Mouse (Mus musculus) mouse trophoblast stem cell (cell line): ENCODE results near the gene Dst.

Source experiments
- in situ Hi-C, 2 experiments: fragments of 300-500 bp; cut with MseI, MboI; formaldehyde crosslinking; loops; 2 replicates in 1 of 2; 3 replicates in 1 of 2; pipeline ENCODE4 v1.15.1; 2025

Dst gene

DNA sequence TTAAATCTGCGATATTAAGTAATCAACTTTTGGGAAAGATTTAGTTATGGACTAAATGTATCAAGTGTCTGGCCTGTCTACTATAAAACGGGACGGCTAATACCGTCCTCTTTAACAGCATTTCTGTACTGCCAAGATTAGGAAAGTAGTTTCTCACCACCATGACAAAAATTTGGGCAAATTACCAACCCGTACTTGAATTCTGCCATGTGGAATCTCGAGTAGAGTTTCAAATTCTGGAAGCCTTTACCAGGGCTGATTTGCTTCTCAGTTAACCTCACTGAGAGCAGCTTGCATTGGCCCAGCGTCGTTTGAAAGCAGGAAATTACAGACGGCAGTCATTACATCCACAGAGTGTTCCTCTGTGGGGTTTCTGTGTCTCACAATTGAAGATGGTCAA, 310.8 kb downstream of the Dst start:
- in situ Hi-C loops = loop anchor here in 1 of 2 experiments (5.0 kb wide), 1 partner anchor 194 kb away; no protein-coding TSS in a partner anchor

GRCm38 (mm10) chr1:34220094-34220601, 312.1 kb downstream of the Dst start:
- in situ Hi-C loops = loop anchor here in 1 of 2 experiments (5.0 kb wide), 1 partner anchor 187 kb away; no protein-coding TSS in a partner anchor

- in situ Hi-C loops = loop anchor here in 1 of 2 experiments (5.0 kb wide), 1 partner anchor 183 kb away; no protein-coding TSS in a partner anchor
Observed at GRCm38 (mm10) chr1:34223866-34224265, 315.8 kb downstream of the Dst start.

DNA sequence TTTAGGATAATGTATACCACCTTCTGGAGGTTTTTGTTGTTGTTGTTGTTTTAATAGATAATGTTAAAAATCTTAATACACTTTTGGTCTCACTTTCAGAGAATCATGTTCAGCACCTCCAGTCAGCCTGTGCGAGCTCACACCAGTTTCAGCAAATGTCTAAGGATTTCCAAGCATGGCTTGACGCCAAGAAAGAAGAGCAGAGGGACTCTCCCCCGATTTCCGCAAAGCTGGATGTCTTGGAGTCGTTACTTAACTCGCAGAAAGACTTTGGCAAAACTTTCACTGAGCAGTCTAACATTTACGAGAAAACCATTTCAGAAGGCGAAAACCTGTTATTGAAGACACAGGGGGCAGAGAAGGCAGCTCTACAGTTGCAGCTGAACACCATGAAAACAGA, 319.7 kb downstream of the Dst start:
- in situ Hi-C loops = no loop called here

DNA sequence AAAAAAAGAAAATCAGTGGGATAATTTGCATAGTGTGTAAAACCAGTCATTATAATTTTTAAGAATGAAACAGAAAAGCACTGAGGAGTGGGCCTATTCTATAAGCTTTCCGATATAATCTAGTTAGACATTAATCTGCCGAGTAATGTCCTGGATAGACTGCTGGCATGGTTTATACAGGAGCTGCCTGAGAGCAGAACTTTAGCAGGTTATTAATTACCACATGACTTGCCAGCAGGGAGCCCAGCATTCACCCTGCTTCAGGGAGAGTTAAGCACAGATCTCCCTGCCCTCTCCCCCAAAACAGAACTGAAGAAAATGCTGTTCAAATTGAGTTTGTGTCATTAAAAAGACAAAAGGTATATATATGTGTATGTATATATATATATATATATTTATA, 323.0 kb downstream of the Dst start:
- in situ Hi-C loops = no loop called here

DNA sequence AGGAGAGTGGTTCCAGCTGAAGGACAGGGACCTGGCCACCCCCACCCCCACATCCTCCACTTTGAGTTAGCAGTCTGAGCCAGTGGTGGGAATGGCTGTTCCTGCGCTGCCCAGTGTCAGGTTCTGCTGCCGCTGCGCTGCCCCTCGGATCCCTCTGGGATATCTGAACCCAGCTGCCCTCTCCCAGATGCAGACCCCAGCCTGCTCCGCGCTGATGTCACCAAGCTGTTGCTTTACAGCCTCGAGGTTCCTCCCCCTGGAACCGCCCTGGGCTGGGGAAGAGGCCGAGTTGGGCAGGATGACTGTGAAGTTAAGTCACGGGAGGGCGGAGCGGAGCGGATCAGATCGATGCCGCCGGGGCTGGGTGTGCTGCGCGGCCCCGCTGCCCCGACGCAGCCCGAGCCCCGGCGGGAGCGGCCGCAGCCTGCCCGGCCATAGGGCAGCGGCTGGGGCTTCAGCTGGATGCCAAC, 328.3 kb downstream of the Dst start:
- in situ Hi-C loops = no loop called here

DNA sequence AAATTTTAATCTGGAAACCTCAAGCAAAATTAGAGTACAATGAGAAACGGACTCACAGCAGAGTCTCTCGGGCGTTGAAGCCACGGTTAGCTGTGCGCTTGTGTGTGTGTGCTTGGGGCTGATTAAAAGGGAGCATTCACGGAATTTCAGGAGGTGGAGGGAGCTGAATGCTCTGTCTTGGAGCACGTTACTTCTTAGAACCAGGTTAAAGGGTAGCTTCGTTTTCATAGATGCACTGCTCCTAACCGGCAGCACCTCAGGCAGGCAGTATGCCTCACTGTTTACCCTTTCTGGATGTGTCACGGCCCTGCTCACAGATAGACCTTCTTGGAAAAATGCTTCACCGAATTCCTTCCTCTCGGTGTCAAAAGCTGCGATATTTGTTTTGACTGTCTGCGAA, 329.2 kb downstream of the Dst start:
- in situ Hi-C loops = no loop called here

GRCm38 (mm10) chr1:34237689-34238091, 329.7 kb downstream of the Dst start:
- in situ Hi-C loops = no loop called here

- in situ Hi-C loops = no loop called here
Observed at GRCm38 (mm10) chr1:34238231-34238630, 330.2 kb downstream of the Dst start.

GRCm38 (mm10) chr1:34244678-34245077, 336.7 kb downstream of the Dst start:
- in situ Hi-C loops = no loop called here

DNA sequence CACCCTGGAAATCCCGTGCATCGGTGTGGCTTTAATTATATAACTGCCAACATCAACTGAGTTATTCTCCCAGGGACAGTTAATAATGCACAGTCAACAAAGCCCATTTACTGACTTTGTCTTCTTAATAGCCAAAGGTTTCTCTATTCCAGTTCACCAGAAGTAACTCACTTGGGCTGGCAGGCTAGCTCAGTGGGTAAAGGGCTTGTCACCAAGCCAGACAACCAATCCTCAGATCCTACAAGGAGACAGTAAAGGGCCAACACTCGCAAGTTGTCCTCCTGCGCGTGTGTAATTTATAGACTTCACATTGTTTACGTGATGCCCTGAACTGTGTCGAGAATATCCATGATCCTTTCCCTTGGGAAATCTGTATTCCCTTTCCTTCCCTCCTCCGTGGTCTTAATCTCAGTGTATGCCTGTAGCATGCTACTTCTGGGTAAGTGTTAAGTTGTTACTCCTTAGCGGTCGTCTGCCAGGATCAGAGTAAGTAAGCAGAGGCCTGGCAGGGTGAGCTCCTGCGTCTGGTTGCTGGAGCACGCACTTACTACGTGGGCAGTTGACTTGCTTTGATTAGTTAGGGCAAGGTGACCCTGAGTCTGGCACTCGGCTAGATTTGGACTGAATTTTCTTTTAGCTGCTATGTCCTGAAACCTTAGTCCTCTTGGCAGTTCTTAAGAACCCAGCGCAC, 338.1 kb downstream of the Dst start:
- in situ Hi-C loops = no loop called here

DNA sequence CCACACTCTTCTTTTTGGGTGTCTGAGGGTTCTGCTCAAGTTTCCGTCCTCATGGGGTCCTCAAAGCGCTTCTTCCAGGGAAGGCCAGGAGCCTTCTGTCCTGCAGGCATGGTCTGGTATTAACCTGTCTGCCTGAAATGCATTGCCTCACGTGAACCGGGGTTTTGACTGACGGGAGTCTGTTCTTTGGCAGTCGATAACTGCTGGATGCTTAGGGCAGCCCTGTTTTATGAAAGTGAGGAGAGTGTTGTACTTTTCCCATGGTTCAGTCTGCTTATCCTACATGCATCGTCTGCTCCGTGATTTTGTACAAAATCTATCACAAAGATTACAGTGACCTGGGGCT, 338.6 kb downstream of the Dst start:
- in situ Hi-C loops = no loop called here

- in situ Hi-C loops = no loop called here
Observed at GRCm38 (mm10) chr1:34251137-34251536, 343.1 kb downstream of the Dst start.

- in situ Hi-C loops = no loop called here
Observed at GRCm38 (mm10) chr1:34252267-34252666, 344.2 kb downstream of the Dst start.

- in situ Hi-C loops = no loop called here
Observed at GRCm38 (mm10) chr1:34253876-34254275, 345.9 kb downstream of the Dst start.

GRCm38 (mm10) chr1:34259898-34260297, 351.9 kb downstream of the Dst start:
- in situ Hi-C loops = no loop called here

DNA sequence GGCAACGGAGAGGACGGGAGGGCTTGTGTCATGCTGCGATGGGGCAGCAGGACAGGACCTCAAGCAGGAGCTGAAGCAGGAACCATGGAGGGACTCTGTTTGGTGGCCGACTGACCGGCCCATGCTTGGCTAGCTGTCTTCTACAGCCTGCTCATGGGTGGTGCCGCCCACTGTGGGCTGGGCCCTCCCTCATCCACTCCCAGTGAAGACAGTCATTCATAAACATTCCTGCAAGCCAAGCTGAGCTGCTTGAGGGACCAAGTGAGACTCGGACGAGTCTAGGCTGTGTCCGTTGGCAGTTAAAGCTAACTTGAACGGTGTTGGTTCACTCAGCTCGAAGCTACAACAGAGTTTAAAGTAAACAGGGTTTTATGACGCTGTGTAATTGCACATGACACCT, 353.0 kb downstream of the Dst start:
- in situ Hi-C loops = no loop called here

DNA sequence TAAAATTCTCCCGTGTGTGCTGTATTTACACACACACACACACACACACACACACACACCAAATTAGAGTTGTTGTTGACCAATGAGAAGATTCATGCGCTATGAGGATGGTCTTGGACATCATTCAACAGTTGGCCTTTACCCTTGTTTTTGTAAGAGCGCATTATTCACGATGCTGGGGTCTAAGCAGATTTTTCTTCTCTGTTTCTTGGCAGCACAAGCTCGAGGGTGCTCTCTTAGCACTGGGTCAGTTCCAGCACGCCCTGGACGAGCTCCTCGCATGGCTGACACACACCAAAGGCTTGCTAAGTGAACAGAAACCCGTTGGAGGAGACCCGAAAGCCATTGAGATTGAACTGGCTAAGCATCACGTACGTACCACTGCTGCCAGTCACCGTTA, 360.5 kb downstream of the Dst start:
- in situ Hi-C loops = no loop called here

DNA sequence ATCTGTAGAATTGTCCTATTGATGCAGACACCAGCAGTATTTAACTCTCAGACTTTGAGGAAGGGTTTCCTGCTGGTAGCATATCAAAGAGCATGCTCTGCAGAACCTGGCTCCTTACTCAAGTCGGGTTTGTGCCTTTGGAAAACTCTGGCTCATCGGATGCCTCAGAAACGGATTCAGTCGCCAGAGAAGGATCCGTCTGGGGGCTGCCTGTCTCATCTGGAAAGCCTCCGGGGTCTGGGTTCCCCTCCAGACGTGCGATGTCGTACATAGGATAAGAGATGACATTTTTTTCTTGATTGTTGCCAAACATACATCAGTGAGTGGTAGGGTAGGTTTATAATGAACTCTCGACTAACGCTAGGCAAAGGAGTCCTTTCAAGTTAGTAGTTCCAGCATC, 361.6 kb downstream of the Dst start:
- in situ Hi-C loops = no loop called here

DNA sequence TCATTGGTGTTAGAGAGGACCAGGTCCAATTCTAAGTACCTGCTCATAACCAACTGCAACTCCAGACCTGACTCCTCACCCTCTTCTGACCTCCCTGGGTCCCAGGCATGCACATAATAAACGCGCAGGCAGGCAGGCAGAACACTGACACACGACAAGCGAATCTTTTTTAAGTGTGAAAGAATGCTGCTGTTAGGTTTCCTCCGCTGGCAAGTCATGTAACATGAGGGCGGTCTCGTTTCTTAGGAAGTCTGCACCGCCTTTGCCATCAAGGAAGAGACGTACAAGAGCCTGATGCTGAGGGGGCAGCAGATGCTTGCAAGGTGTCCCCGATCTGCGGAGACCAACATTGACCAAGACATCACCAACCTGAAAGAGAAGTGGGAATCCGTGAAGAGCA, 365.9 kb downstream of the Dst start:
- in situ Hi-C loops = no loop called here

DNA sequence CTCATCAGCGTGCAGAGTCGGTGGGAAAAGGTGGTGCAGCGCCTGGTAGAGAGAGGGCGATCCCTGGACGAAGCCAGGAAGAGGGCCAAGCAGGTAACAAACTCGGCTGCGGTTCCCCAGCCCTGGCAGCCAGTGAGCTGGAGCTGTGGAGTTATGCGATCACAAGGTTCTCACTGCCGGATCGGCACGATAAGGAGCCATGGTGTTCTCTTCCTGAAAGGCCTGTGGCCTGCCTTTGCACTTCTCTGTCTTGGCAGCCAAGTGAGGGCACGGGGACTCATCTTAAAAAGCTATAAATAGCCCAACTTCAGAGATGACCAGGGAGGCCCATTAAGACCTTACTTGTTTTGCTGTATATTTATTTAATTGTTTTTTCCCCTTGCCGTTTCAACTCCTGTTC, 367.8 kb downstream of the Dst start:
- in situ Hi-C loops = no loop called here

DNA sequence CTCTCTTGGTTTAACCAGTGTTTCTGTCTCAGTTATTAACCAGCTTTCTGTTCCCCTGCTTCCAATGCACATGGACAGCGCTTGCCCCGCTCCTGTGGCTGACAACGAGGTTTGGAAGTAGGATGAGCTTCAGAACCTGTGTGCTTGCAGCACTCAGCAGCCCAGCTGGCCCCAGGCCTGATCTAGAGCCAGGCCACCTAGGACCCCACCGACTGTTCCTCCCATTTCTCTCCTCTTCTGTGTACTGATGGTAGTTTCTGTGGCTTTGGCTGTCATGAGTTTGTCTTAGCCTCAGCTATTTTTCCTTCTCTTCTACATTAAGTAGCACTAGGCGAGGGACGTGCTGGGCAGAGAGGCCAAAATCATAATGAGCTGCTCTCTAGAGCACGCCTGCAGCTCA, 368.7 kb downstream of the Dst start:
- in situ Hi-C loops = no loop called here

GRCm38 (mm10) chr1:34277259-34277658, 369.2 kb downstream of the Dst start:
- in situ Hi-C loops = no loop called here

DNA sequence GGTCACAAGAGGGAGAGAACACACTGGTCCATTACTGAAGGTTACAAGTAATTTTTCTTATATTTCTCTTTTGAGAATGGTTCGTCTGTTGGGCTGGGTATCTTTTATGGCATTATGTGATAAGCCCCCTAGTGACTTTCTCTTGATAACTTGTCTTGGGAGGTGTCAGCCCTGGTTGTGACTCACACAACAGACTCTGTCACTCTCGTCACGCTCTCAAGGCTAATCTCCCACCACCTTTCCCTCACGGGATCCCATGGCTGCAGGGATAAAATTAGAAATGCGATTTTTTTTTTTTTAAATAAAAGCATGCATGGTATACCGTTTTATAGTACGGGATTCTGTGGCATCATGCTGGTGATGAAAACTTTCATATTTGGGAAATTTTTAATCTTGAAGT, 375.5 kb downstream of the Dst start:
- in situ Hi-C loops = no loop called here
